Mouse (Mus musculus) neural tube, embryonic 12.5 days (tissue): Measurements from ENCODE around the gene Pym1. TPM values are rescaled to one million over a fixed set of nuclear protein-coding genes. Genes with fewer than 3 reads are reported as not detected.

ENCODE experiments used
- ATAC-seq: fragments of 200-750 bp; cut with Nextera tagmentation; 2 replicates; pipeline ENCODE4 v1.8.0; 2017; ENCODE audit warnings: low read depth, mild to moderate bottlenecking, moderate TSS enrichment, moderate library complexity; ENCODE audit not compliant: low FRiP score
- H3K27ac ChIP-seq: fragments of 300-500 bp; sonication (generic); 2 replicates; pipeline ENCODE4 v1.5.1; 2016
- H3K27me3 ChIP-seq: fragments of 300-500 bp; sonication (generic); replicated peaks from 2 replicates; pipeline ENCODE4 v1.6.1; 2016; ENCODE audit warnings: mild to moderate bottlenecking
- H3K36me3 ChIP-seq: fragments of 300-500 bp; sonication (generic); 2 replicates; pipeline ENCODE4 v1.6.1; 2016; ENCODE audit warnings: mild to moderate bottlenecking
- H3K4me1 ChIP-seq: fragments of 300-500 bp; sonication (generic); 2 replicates; pipeline ENCODE4 v1.6.1; 2016
- H3K4me2 ChIP-seq: fragments of 300-500 bp; sonication (generic); replicated peaks from 2 replicates; pipeline ENCODE4 v1.6.1; 2016; ENCODE audit warnings: mild to moderate bottlenecking
- H3K4me3 ChIP-seq: fragments of 300-500 bp; sonication (generic); 2 replicates; pipeline ENCODE4 v1.5.1; 2016
- H3K9ac ChIP-seq: fragments of 300-500 bp; sonication (generic); 2 replicates; pipeline ENCODE4 v1.6.1; 2016; ENCODE audit warnings: mild to moderate bottlenecking
- H3K9me3 ChIP-seq: fragments of 300-500 bp; sonication (generic); 2 replicates; pipeline ENCODE4 v1.6.1; 2016; ENCODE audit warnings: mild to moderate bottlenecking
- WGBS: fragments of 180-500 bp; shearing (Covaris S2); methylation state at CpG from one replicate; pipeline ENCODE4 v1.1.7; 2016; 5-methylcytosine and 5-hydroxymethylcytosine counted together
- polyA plus RNA-seq: library from polyadenylated mRNA; unstranded; fragments of >200 nt; fragmentation: Nextera tagmentation; extraction: Ambion mirVana; gene quantifications from 2 replicates; pipeline ENCODE4 v1.2.1, GENCODE M21; 2016

Gene Pym1
- polyA plus RNA-seq, 1 experiment from 2014 or later: 49.1 TPM

DNA sequence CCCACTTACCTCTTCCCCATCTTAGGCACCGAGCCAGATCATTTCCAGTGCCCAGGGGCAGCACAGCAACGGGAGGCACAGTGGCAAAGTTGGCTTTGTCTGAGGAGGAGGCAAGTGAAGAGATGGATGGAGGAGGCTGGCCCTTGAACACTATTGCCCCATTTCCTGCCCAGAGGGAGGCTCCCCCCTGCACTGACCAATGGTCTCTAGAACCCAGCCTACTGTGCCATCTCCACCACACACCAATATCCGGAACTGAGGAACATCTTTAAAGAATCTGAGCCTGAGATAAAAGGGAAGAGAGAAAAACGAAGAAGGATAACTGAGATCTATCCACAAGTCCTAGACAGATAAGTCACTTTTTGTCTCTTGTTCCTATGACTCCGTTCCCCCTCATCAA, 19.6 kb upstream of the Pym1 start:
- WGBS: 88% methylated on average over 5 of the region's 5 CpGs
- H3K9ac ChIP-seq: no peak overlapping the region
- no peaks in the 10 kb centered on the region for H3K4me1 ChIP-seq
- H3K27ac ChIP-seq: no peak overlapping the region
- H3K4me2 ChIP-seq: no peak overlapping the region
- no peaks in the 10 kb centered on the region for H3K36me3 ChIP-seq
- no peak for ATAC-seq
- H3K9me3 ChIP-seq: no peaks in the 10 kb centered on the region
- no peaks in the 10 kb centered on the region for H3K27me3 ChIP-seq
- H3K4me3 ChIP-seq: no peak overlapping the region

DNA sequence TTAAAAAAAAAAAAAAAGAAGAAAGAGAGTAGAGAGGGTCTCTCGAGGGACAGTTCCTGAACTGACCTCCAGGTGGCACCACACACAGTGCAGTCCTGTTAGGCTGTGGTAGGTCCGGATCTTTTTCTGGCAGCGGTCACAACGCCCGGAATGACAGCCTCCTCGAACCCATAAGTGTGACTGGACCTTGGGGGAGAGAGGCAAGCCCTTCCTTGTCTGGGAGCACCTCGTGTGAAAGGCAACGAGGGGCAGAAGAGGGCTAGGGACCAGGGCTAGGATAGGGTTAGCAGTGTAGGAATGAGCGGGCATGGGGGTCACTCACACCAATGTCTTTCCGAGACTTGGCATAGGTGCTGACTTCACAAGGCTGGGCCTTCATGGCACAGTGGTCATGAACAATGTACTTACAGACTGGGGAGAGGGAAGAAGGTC, 16.7 kb upstream of the Pym1 start:
- H3K27me3 ChIP-seq: no peaks in the 10 kb centered on the region
- H3K9ac ChIP-seq: no peak overlapping the region
- no peaks in the 10 kb centered on the region for H3K36me3 ChIP-seq
- H3K4me2 ChIP-seq: no peak overlapping the region
- no peaks in the 10 kb centered on the region for H3K4me1 ChIP-seq
- WGBS: 21% methylated on average over 10 of the region's 10 CpGs
- H3K4me3 ChIP-seq: no peak overlapping the region
- ATAC-seq: peak; percentile 71
- no peaks in the 10 kb centered on the region for H3K9me3 ChIP-seq
- no peak overlapping the region for H3K27ac ChIP-seq

DNA sequence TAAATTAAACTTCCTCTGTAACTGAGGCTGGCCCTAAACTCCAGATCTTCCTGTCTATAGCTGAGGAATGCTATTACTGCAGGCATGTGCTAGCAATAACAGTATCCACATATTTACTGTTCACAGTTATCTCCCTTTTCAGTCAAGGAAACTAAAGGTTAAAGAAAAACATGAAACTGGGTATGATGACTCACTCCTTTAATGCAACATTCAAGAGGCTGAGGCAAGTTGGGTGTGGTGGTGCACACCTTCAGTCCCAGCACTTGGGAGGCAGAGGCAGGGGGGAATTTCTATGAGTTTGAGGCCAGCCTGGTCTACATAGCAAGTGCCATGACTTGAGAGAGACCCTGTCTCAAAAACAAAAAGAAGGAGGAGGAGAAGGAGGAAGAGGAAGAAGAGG, 15.7 kb upstream of the Pym1 start:
- H3K27me3 ChIP-seq: no peaks in the 10 kb centered on the region
- H3K4me2 ChIP-seq: no peak overlapping the region

DNA sequence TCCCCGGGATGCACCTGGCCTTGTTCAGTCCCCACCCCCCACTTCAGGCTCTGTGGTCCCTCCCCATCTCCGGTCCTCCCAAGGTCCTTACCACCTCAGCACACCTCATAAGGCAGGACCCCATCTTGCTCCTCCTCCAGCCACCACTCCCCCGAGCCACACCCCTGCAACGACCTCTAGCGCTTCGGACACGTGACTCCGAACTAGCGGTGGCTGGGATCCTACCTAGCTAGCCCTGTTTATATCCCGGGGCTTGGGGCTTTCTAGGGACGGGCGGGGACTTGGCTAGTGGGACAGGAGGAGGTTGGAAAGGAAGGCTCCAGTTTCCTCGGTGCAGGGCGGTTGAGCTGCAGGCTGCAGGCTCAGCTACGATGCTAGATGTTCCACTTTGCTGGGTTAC, 10.3 kb upstream of the Pym1 start:
- Histone ChIP-seq H3K9me3 (no peaks in the 10 kb centered on the region), H3K4me2 (peak overlapping the region; percentile 50), H3K4me3 (no peak overlapping the region), H3K4me1 (peaks cover 6% of the 10 kb centered on the region; the same call in 1 of the 2 replicates), H3K9ac (peak overlapping the region; percentile 33; the same call in 1 of the 2 replicates), H3K27ac (no peak overlapping the region), H3K36me3 (no peaks in the 10 kb centered on the region), H3K27me3 (peaks cover 10% of the 10 kb centered on the region)
- WGBS: 2% methylated on average over 15 of the region's 15 CpGs
- 0 out of 2 replicates have a peak, but pooled peaks have one; percentile 33 for ATAC-seq

More for the DNA sequence above, 15.7 kb upstream of the Pym1 start:
- ATAC-seq: no peak
- no peak overlapping the region for H3K4me3 ChIP-seq
- H3K9me3 ChIP-seq: no peaks in the 10 kb centered on the region
- no peaks in the 10 kb centered on the region for H3K36me3 ChIP-seq
- no peak overlapping the region for H3K27ac ChIP-seq
- H3K4me1 ChIP-seq: no peaks in the 10 kb centered on the region
- H3K9ac ChIP-seq: no peak overlapping the region

DNA sequence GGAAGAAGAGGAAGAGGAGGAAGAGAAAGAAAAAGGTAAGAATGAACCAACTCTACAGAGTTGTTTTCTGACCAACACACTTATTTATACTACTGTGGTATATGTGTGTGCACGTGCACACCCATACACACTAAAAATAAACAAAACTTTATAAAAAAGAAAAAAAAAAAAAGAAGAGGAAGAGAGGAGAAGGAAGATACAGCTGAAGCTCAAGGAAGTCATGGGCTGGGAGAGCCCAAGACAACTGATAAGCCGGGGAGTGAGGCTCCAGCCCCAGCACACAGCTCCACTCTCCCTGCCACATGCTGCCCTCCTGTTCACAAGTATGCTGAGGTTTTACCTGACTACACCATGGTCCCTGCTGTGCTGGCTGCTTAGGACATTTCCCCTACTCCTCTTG, 7.4 kb upstream of the Pym1 start:
- Histone ChIP-seq H3K4me3 (no peak overlapping the region), H3K27me3 (peaks cover 34% of the 10 kb centered on the region), H3K27ac (no peak overlapping the region), H3K9me3 (no peaks in the 10 kb centered on the region), H3K9ac (no peak overlapping the region), H3K36me3 (no peaks in the 10 kb centered on the region), H3K4me1 (peaks cover 13% of the 10 kb centered on the region), H3K4me2 (no peak overlapping the region)
- 84% methylated on average over 2 of the region's 2 CpGs for WGBS
- ATAC-seq: no peak

DNA sequence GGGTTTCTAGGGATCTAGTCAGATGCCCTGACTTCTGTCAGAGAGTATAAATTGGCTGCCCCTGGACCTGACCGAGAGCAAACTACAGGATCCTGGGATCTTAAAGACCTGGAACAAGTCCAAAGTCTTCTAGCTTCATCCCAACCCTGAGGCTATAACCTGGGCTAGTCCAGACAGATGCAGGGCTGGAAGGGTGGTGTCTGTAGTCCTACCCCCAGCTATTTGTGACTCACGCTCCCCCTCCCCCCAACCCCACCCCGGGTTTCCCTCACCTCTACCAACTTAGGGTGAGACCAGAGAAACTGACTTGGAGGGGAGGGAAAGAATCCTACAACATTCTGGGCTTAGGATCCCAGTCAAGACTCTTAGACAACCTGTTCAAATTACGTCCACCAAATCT, 5.1 kb upstream of the Pym1 start:
- ATAC-seq: no peak
- no peak overlapping the region for H3K4me2 ChIP-seq
- WGBS: 36% methylated on average over 4 of the region's 4 CpGs
- H3K9ac ChIP-seq: no peak overlapping the region
- no peak overlapping the region for H3K4me3 ChIP-seq
- peaks cover 39% of the 10 kb centered on the region for H3K27me3 ChIP-seq
- H3K9me3 ChIP-seq: no peaks in the 10 kb centered on the region
- peaks cover 12% of the 10 kb centered on the region for H3K4me1 ChIP-seq
- H3K27ac ChIP-seq: no peak overlapping the region
- no peaks in the 10 kb centered on the region for H3K36me3 ChIP-seq

DNA sequence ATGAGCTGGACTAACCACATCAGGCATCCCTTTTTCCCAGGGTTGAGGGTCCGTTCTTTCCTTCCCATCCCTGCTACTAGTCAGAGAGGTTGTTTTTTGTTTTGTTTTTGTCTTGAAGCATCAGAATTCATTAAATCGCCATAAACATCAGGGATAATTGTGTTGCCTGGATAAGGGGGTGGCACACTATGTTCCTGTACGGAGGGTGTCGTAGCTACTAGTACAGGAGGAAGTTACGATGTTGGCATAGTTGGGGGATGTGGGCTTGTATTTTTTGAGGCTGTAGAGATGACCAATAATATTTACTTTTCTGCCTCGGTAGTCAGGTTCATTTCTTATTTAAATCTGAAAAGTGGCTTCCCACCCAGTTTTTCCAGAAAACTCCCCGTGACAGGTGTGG, 4.5 kb upstream of the Pym1 start:
- Histone ChIP-seq H3K4me1 (peaks cover 11% of the 10 kb centered on the region), H3K4me3 (peak overlapping the region; percentile 56), H3K27me3 (peaks cover 39% of the 10 kb centered on the region), H3K9me3 (no peaks in the 10 kb centered on the region), H3K9ac (peak overlapping the region; percentile 64; the same call in 1 of the 2 replicates), H3K4me2 (peak overlapping the region; percentile 78), H3K27ac (no peak overlapping the region), H3K36me3 (no peaks in the 10 kb centered on the region)
- no peak for ATAC-seq
- WGBS: 4% methylated on average over 7 of the region's 7 CpGs

DNA sequence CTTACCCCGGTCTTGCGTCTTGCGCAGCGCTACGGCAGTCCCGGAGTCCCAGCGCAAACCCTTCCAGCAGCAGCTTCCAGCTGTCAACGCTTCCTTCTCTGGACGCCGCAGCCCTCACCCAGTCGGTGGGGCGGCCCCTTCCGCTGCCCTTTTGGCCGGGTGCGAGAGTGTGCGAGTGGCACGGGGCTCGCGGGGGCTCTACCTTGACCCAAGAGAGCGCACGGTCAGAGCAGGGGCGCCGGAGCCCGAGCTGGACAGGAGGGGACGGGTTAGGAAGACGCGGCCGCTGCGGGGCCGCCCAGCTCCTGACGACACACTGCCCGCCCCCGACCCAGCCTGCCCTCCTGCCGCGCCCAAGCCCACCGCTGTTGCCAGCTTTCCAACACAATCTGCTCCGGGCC, 3.9 kb upstream of the Pym1 start:
- peak overlapping the region; percentile 78 for H3K4me2 ChIP-seq
- peaks cover 11% of the 10 kb centered on the region for H3K4me1 ChIP-seq
- H3K27ac ChIP-seq: no peak overlapping the region
- ATAC-seq: no peak
- peaks cover 39% of the 10 kb centered on the region for H3K27me3 ChIP-seq
- H3K9ac ChIP-seq: peak overlapping the region; percentile 64
- H3K36me3 ChIP-seq: no peaks in the 10 kb centered on the region
- peak overlapping the region; percentile 56 for H3K4me3 ChIP-seq
- WGBS: under 1% methylated on average over 37 of the region's 37 CpGs
- H3K9me3 ChIP-seq: no peaks in the 10 kb centered on the region

DNA sequence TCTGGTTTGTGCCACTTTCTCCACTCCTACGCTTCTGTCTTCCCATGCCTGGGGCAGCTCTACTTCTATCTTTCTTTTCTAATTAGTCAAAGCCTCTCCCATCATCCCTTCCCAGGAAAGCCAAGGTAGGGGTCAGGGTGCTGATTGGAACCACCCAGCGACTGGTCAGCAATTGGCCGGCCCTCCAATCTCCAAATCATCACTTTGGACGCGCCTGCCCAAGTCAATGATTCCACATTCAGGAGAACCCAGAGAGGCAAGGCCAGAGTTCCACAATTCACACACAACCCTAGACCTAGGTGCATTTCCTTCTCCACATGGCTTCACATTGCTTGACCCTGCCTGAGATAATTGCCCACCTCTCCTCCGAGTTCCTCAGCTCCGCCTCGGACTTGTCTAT, 3.5 kb upstream of the Pym1 start:
- H3K27ac ChIP-seq: no peak overlapping the region
- H3K36me3 ChIP-seq: no peaks in the 10 kb centered on the region
- peak overlapping the region; percentile 64 for H3K9ac ChIP-seq
- 14% methylated on average over 8 of the region's 8 CpGs for WGBS
- H3K9me3 ChIP-seq: no peaks in the 10 kb centered on the region
- peaks cover 39% of the 10 kb centered on the region for H3K27me3 ChIP-seq
- no peak for ATAC-seq
- peaks cover 12% of the 10 kb centered on the region for H3K4me1 ChIP-seq
- H3K4me2 ChIP-seq: peak overlapping the region; percentile 78
- H3K4me3 ChIP-seq: peak overlapping the region; percentile 56

DNA sequence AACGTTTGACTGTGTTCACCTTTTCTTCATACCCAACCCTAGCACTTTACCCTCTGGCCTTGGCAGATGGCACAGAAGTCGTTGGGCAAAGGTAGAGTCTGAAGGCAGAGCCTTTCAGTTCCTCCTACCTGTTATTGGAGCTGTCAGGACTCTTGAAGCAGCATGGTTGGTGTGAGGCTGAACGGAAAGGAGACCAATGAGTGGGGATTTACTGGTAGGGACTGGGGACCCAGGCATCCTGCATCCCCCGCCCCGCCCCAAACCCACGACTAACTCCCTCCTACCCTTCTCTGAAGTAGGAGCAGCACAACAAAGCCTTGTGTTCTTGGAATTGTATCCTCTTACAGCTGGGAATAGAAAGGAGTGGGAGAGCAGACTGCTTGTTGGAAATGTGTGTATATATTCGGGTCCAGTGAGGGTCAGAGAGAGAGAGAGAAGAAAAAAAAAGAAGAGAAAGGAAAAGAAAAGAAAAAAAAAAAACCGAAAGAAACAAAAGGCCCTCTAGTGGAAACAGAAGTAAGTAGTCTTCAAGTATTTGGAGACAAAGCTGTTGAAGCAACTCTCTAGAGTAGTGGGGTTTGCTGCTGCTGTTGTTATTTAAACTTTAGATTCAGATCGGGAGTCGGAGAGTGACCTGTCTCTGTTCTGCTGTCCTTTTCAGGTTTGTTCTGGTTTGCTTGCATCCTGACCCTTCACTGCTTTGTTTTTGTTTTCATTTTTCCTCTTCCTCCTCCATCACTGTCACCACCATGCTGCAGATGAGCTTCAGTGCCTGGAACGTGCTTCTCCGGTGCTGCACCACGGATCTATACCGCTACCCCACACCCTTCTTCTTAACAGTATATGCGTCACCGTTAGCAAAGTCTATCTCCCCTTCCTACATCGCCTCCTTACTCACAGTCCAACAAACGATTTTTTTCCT, 2.7 kb upstream of the Pym1 start, which contains the start of gene Dgka:
Gene Dgka (minus strand): TSS at position 176 of the 922 bp plus-strand sequence.
- Histone ChIP-seq H3K9me3 (no peaks in the 10 kb centered on the region), H3K4me3 (peak within 1 kb of the TSS; percentile 56), H3K27me3 (peaks cover 39% of the 10 kb centered on the region), H3K4me2 (peak within 1 kb of the TSS; percentile 78), H3K4me1 (peaks cover 18% of the 10 kb centered on the region), H3K27ac (no peak within 1 kb of the TSS), H3K36me3 (no peaks in the 10 kb centered on the region), H3K9ac (peak within 1 kb of the TSS; percentile 64)
- no peak for ATAC-seq
- 28% methylated on average over 18 of the region's 18 CpGs for WGBS

DNA sequence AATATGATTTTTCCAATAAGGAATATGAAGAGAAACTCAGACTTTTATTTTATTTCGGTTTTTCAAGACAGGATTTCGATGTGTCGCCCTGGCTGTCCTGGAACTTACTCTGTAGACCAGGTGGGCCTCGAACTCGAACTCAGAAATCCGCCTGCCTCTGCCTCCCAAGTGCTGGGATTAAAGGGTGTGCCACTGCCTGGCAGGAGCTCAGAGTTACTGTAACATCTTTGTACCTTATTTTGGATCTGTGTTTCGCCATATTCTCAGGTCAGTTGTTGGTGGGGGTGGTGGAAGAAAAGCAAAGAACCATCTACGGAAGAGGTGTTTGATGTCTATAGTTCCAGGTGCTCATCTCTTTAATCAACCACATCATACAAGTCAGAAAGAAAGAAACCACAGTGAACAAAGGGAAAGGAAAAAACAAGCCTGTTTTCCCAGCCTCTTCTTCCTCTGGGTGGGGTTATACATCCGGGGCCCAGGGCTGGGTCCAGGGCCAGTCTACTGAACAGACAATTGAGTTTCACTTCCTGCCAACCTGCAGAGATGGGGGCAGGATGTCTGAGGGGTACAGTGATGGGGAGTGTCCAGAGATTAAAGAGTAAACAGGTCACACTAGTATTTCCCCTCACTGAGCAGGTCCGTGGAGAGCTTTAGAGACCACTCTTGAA, 1.6 kb upstream of the Pym1 start:
- Histone ChIP-seq H3K9ac (no peak overlapping the region), H3K4me3 (no peak overlapping the region), H3K27ac (no peak overlapping the region), H3K4me2 (no peak overlapping the region), H3K4me1 (peaks cover 23% of the 10 kb centered on the region), H3K36me3 (no peaks in the 10 kb centered on the region), H3K9me3 (no peaks in the 10 kb centered on the region), H3K27me3 (peaks cover 39% of the 10 kb centered on the region)
- WGBS: 90% methylated on average over 10 of the region's 10 CpGs
- ATAC-seq: no peak

DNA sequence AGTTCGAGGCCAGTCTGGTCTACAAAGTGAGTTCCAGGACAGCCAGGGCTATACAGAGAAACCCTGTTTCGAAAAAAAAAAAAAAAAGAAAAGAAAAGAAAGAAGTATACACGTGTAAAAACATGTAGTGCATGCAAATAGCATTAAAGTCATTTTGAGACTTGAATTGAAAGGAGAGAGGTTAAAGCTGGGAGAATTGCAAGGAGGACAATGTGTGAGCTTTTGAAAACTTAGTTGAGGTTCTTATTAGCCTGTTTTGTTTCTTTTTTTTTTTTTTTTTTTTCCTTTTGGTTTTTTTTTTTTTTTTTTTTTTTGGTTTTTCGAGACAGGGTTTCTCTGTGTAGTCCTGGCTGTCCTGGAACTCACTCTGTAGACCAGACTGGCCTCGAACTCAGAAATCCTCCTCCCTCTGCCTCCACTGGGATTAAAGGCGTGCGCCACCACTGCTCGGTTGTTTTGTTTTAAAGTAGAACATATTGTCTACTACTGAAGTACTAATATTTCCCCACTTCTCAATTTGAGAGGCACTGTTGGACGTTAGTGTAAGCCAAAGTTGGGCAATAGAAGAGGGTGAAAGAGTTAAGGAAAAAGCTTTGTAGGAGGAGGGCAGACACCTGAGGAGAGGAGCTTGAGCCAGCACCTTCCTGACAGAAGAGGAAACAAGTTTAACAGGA, 580 bp upstream of the Pym1 start:
- WGBS: 45% methylated on average over 9 of the region's 9 CpGs
- H3K4me3 ChIP-seq: peak overlapping the region; percentile 55
- H3K36me3 ChIP-seq: no peaks in the 10 kb centered on the region
- peaks cover 23% of the 10 kb centered on the region for H3K4me1 ChIP-seq
- peak overlapping the region; percentile 77 for H3K9ac ChIP-seq
- H3K27me3 ChIP-seq: peaks cover 32% of the 10 kb centered on the region
- peak overlapping the region; percentile 89 for H3K4me2 ChIP-seq
- ATAC-seq: no peak
- H3K27ac ChIP-seq: peak overlapping the region; percentile 90; the same call in 1 of the 2 replicates
- H3K9me3 ChIP-seq: no peaks in the 10 kb centered on the region
